Mouse (Mus musculus) kidney, postnatal 14 days (tissue): ENCODE data around the gene Nucb2.

ENCODE experiments used
- DNase-seq: peaks from one replicate; pipeline ENCODE4 v3.0.0; 2022; ENCODE audit warnings: mixed read lengths

The Nucb2 gene

GRCm38 (mm10) chr7:116524577-116524976 lies 20.4 kb downstream of the Nucb2 start:
- DNase-seq, result no peak

- DNase-seq, result no peak
These were observed 25.6 kb downstream of the Nucb2 start for GRCm38 (mm10) chr7:116529793-116530192.

GRCm38 (mm10) chr7:116530470-116530869 lies 26.3 kb downstream of the Nucb2 start:
- DNase-seq, result no peak

GRCm38 (mm10) chr7:116531311-116531710 lies 27.1 kb downstream of the Nucb2 start:
- DNase-seq, result peak; percentile 50

- DNase-seq, result no peak
These were observed 52.7 kb downstream of the Nucb2 start for GRCm38 (mm10) chr7:116556834-116557233.

- DNase-seq, result no peak
These were observed 70.4 kb downstream of the Nucb2 start for GRCm38 (mm10) chr7:116574551-116574950.
